Mouse (Mus musculus): ENCODE data around the gene Ahctf1. TPM values are rescaled to one million over a fixed set of nuclear protein-coding genes. Genes with fewer than 3 reads are reported as not detected.
"Not testable (repeated sequence)": the region's sequence is repeated elsewhere in the genome, so short reads cannot be mapped to it uniquely, and the experiment has no call there.

The Ahctf1 gene
- polyA plus RNA-seq, 1 experiment from 2014 or later: 27.5 TPM

- Histone ChIP-seq H3K9ac (no peak overlapping the region), H3K36me3 (no peaks in the 10 kb centered on the region), H3K4me1 (no peaks in the 10 kb centered on the region), H3K4me3 (no peak overlapping the region), H3K27me3 (no peaks in the 10 kb centered on the region), H3K4me2 (replicated peaks) (0 out of 2 replicates have a peak overlapping the region, but pooled peaks have one; percentile 19), H3K27ac (no peak overlapping the region), H3K9me3 (no peaks in the 10 kb centered on the region)
- 42% methylated on average over 15 of the region's 15 CpGs for WGBS
- no peak for ATAC-seq (ENCODE audit: low FRiP score, low read depth)
Observed at GRCm38 (mm10) chr1:179734500-179735474, 68.7 kb downstream of the Ahctf1 start.

GRCm38 (mm10) chr1:179731391-179731790 lies 72.1 kb downstream of the Ahctf1 start:
- 89% methylated on average over 3 of the region's 3 CpGs for WGBS
- no peaks in the 10 kb centered on the region for H3K36me3 ChIP-seq
- no peak overlapping the region for H3K9ac ChIP-seq
- H3K27ac ChIP-seq: no peak overlapping the region
- H3K9me3 ChIP-seq: 0 out of 2 replicates have a peak, but pooled peaks cover 3% of the 10 kb centered on the region
- H3K4me2 ChIP-seq (replicated peaks): no peak overlapping the region
- H3K27me3 ChIP-seq: no peaks in the 10 kb centered on the region
- H3K4me1 ChIP-seq: no peaks in the 10 kb centered on the region
- no peak overlapping the region for H3K4me3 ChIP-seq
- ATAC-seq (ENCODE audit: low FRiP score, low read depth): no peak

GRCm38 (mm10) chr1:179728661-179729060 lies 74.8 kb downstream of the Ahctf1 start:
- ATAC-seq (ENCODE audit: low FRiP score, low read depth): no peak
- Histone ChIP-seq H3K4me1 (no peaks in the 10 kb centered on the region), H3K27me3 (no peaks in the 10 kb centered on the region), H3K36me3 (no peaks in the 10 kb centered on the region), H3K27ac (no peak overlapping the region), H3K4me3 (no peak overlapping the region), H3K4me2 (replicated peaks) (no peak overlapping the region), H3K9me3 (0 out of 2 replicates have a peak, but pooled peaks cover 3% of the 10 kb centered on the region), H3K9ac (no peak overlapping the region)
- 88% methylated on average over 10 of the region's 10 CpGs for WGBS

GRCm38 (mm10) chr1:179722811-179723469 lies 80.5 kb downstream of the Ahctf1 start:
- H3K27me3 ChIP-seq: no peaks in the 10 kb centered on the region
- no peaks in the 10 kb centered on the region for H3K36me3 ChIP-seq
- H3K9ac ChIP-seq: no peak overlapping the region
- no peak overlapping the region for H3K4me3 ChIP-seq
- no peak for ATAC-seq (ENCODE audit: low FRiP score, low read depth)
- 61% methylated on average over 8 of the region's 8 CpGs for WGBS
- no peaks in the 10 kb centered on the region for H3K9me3 ChIP-seq
- no peak overlapping the region for H3K27ac ChIP-seq
- H3K4me2 ChIP-seq (replicated peaks): no peak overlapping the region
- no peaks in the 10 kb centered on the region for H3K4me1 ChIP-seq

- no peak overlapping the region for H3K27ac ChIP-seq
- no peaks in the 10 kb centered on the region for H3K9me3 ChIP-seq
- H3K4me3 ChIP-seq: no peak overlapping the region
- no peak overlapping the region for H3K9ac ChIP-seq
- H3K4me1 ChIP-seq: no peaks in the 10 kb centered on the region
- no peak for ATAC-seq (ENCODE audit: low FRiP score, low read depth)
- H3K36me3 ChIP-seq: no peaks in the 10 kb centered on the region
- WGBS: 90% methylated on average over 4 of the region's 4 CpGs
- H3K27me3 ChIP-seq: no peaks in the 10 kb centered on the region
- H3K4me2 ChIP-seq (replicated peaks): no peak overlapping the region
Observed at GRCm38 (mm10) chr1:179715786-179716185, 87.7 kb downstream of the Ahctf1 start.

GRCm38 (mm10) chr1:179715289-179715688 lies 88.2 kb downstream of the Ahctf1 start:
- not testable (repeated sequence) for H3K4me2 ChIP-seq (replicated peaks); H3K36me3 ChIP-seq; H3K9ac ChIP-seq; ATAC-seq (ENCODE audit: low FRiP score, low read depth); H3K4me1 ChIP-seq; H3K9me3 ChIP-seq; H3K4me3 ChIP-seq; H3K27ac ChIP-seq; H3K27me3 ChIP-seq
- 79% methylated on average over 4 of the region's 4 CpGs for WGBS

GRCm38 (mm10) chr1:179713367-179713766 lies 90.1 kb downstream of the Ahctf1 start:
- Histone ChIP-seq H3K9me3 (no peaks in the 10 kb centered on the region), H3K36me3 (no peaks in the 10 kb centered on the region), H3K27me3 (no peaks in the 10 kb centered on the region), H3K4me1 (no peaks in the 10 kb centered on the region), H3K9ac (no peak overlapping the region), H3K27ac (no peak overlapping the region), H3K4me3 (no peak overlapping the region), H3K4me2 (replicated peaks) (no peak overlapping the region)
- no peak for ATAC-seq (ENCODE audit: low FRiP score, low read depth)
- 85% methylated on average over 3 of the region's 3 CpGs for WGBS

GRCm38 (mm10) chr1:179712658-179713057 lies 90.8 kb downstream of the Ahctf1 start:
- H3K9ac ChIP-seq: no peak overlapping the region
- H3K4me1 ChIP-seq: no peaks in the 10 kb centered on the region
- H3K4me2 ChIP-seq (replicated peaks): no peak overlapping the region
- no peaks in the 10 kb centered on the region for H3K9me3 ChIP-seq
- H3K27me3 ChIP-seq: no peaks in the 10 kb centered on the region
- no peak overlapping the region for H3K27ac ChIP-seq
- ATAC-seq (ENCODE audit: low FRiP score, low read depth): no peak
- 84% methylated on average over 7 of the region's 7 CpGs for WGBS
- H3K4me3 ChIP-seq: no peak overlapping the region
- no peaks in the 10 kb centered on the region for H3K36me3 ChIP-seq

GRCm38 (mm10) chr1:179710739-179711138 lies 92.7 kb downstream of the Ahctf1 start:
- Histone ChIP-seq H3K4me1 (no peaks in the 10 kb centered on the region), H3K9ac (no peak overlapping the region), H3K27me3 (no peaks in the 10 kb centered on the region), H3K9me3 (no peaks in the 10 kb centered on the region), H3K4me3 (no peak overlapping the region), H3K36me3 (no peaks in the 10 kb centered on the region), H3K4me2 (replicated peaks) (no peak overlapping the region), H3K27ac (no peak overlapping the region)
- WGBS: 88% methylated on average over 5 of the region's 5 CpGs
- no peak for ATAC-seq (ENCODE audit: low FRiP score, low read depth)

- H3K4me1 ChIP-seq: no peaks in the 10 kb centered on the region
- no peaks in the 10 kb centered on the region for H3K36me3 ChIP-seq
- H3K4me3 ChIP-seq: no peak overlapping the region
- H3K27ac ChIP-seq: no peak overlapping the region
- 79% methylated on average over 6 of the region's 6 CpGs for WGBS
- H3K4me2 ChIP-seq (replicated peaks): no peak overlapping the region
- no peaks in the 10 kb centered on the region for H3K27me3 ChIP-seq
- no peaks in the 10 kb centered on the region for H3K9me3 ChIP-seq
- H3K9ac ChIP-seq: no peak overlapping the region
- ATAC-seq (ENCODE audit: low FRiP score, low read depth): no peak; the same call in 1 of the 2 replicates
Observed at GRCm38 (mm10) chr1:179709390-179709789, 94.1 kb downstream of the Ahctf1 start.

GRCm38 (mm10) chr1:179705154-179705553 lies 98.3 kb downstream of the Ahctf1 start:
- H3K4me3 ChIP-seq: no peak overlapping the region
- H3K9me3 ChIP-seq: no peaks in the 10 kb centered on the region
- H3K4me2 ChIP-seq (replicated peaks): no peak overlapping the region
- no peaks in the 10 kb centered on the region for H3K4me1 ChIP-seq
- ATAC-seq (ENCODE audit: low FRiP score, low read depth): no peak
- H3K9ac ChIP-seq: no peak overlapping the region
- H3K27ac ChIP-seq: no peak overlapping the region
- H3K36me3 ChIP-seq: no peaks in the 10 kb centered on the region
- WGBS: 87% methylated on average over 6 of the region's 6 CpGs
- H3K27me3 ChIP-seq: no peaks in the 10 kb centered on the region

GRCm38 (mm10) chr1:179704150-179704549 lies 99.3 kb downstream of the Ahctf1 start:
- no peak overlapping the region for H3K27ac ChIP-seq
- no peak overlapping the region for H3K4me3 ChIP-seq
- H3K4me1 ChIP-seq: no peaks in the 10 kb centered on the region
- no peaks in the 10 kb centered on the region for H3K36me3 ChIP-seq
- no peak for ATAC-seq (ENCODE audit: low FRiP score, low read depth)
- no peak overlapping the region for H3K4me2 ChIP-seq (replicated peaks)
- H3K27me3 ChIP-seq: no peaks in the 10 kb centered on the region
- H3K9me3 ChIP-seq: no peaks in the 10 kb centered on the region
- no peak overlapping the region for H3K9ac ChIP-seq
- 69% methylated on average over 3 of the region's 3 CpGs for WGBS

Data from limb, embryonic 13.5 days (tissue).